Mouse (Mus musculus): Measurements from ENCODE around the gene Slc16a13. TPM values are rescaled to one million over a fixed set of nuclear protein-coding genes. Genes with fewer than 3 reads are reported as not detected.

Slc16a13 gene
- total RNA-seq (2014; rRNA removed; ENCODE audit: low replicate concordance) (3.1 and 5.5 TPM in 2 replicates), polyA plus RNA-seq (2015; fragmentation: Nextera tagmentation; extraction: Ambion mirVana) (4.4 and 4.5 TPM in 2 replicates)

GRCm38 (mm10) chr11:70220731-70221602 is at the start of gene Slc16a13:
Gene Slc16a13 (minus strand): TSS chr11:70221064.
- peak; percentile 95 for ATAC-seq (ENCODE audit: insufficient read depth, low read depth)
- H3K4me2 ChIP-seq (ENCODE audit: low read depth, low read length): peak within 1 kb of the TSS; percentile 93
- WGBS: under 1% methylated on average over 28 of the region's 28 CpGs
- no peak for TF ChIP-seq CTCF (IDR thresholded peaks at IDR 0.05; ENCODE audit: low read depth)
- no peak for TF ChIP-seq EP300 (IDR thresholded peaks at IDR 0.05; ENCODE audit: low read depth)
- H3K27ac ChIP-seq (ENCODE audit: low read depth): peak within 1 kb of the TSS; percentile 79
- no peaks in the 10 kb centered on the region for H3K9me3 ChIP-seq (replicated peaks; ENCODE audit: control insufficient read depth, low read length)
- DNase-seq (ENCODE audit: low spot score): peak; percentile 94
- peaks cover 13% of the 10 kb centered on the region; the same call in 1 of the 2 replicates for H3K4me1 ChIP-seq (ENCODE audit: control insufficient read depth, insufficient read depth)
- H3K27me3 ChIP-seq (ENCODE audit: control insufficient read depth, insufficient read depth, low read length): peaks cover 14% of the 10 kb centered on the region
- H3K4me3 ChIP-seq (ENCODE audit: low read depth, low read length): peak within 1 kb of the TSS; percentile 48
- H3K9ac ChIP-seq (replicated peaks; ENCODE audit: low read depth, low read length): peak within 1 kb of the TSS; percentile 59
- H3K36me3 ChIP-seq (replicated peaks; ENCODE audit: control insufficient read depth, insufficient read depth, low read length): peaks cover under 1% of the 10 kb centered on the region; the same call in 1 of the 2 replicates

- DNase-seq (ENCODE audit: low spot score) (peak; percentile 75), ATAC-seq (ENCODE audit: insufficient read depth, low read depth) (peak; percentile 82)
- H3K27ac ChIP-seq (ENCODE audit: low read depth): peak overlapping the region; percentile 67
- H3K4me2 ChIP-seq (ENCODE audit: low read depth, low read length): 0 out of 2 replicates have a peak overlapping the region, but pooled peaks have one; percentile 12
- H3K4me1 ChIP-seq (ENCODE audit: control insufficient read depth, insufficient read depth): peaks cover 17% of the 10 kb centered on the region
- H3K36me3 ChIP-seq (replicated peaks; ENCODE audit: control insufficient read depth, insufficient read depth, low read length): no peaks in the 10 kb centered on the region
- no peaks in the 10 kb centered on the region for H3K27me3 ChIP-seq (ENCODE audit: control insufficient read depth, insufficient read depth, low read length)
- no peak overlapping the region for H3K4me3 ChIP-seq (ENCODE audit: low read depth, low read length)
- H3K9me3 ChIP-seq (replicated peaks; ENCODE audit: control insufficient read depth, low read length): no peaks in the 10 kb centered on the region
- H3K9ac ChIP-seq (replicated peaks; ENCODE audit: low read depth, low read length): no peak overlapping the region
- TF ChIP-seq EP300 (IDR thresholded peaks at IDR 0.05; ENCODE audit: low read depth): no peak
- TF ChIP-seq CTCF (IDR thresholded peaks at IDR 0.05; ENCODE audit: low read depth): no peak
- WGBS: 23% methylated on average over 1 of the region's 1 CpGs
These were observed 45.5 kb upstream of the Slc16a13 start for GRCm38 (mm10) chr11:70266405-70266804.

DNA sequence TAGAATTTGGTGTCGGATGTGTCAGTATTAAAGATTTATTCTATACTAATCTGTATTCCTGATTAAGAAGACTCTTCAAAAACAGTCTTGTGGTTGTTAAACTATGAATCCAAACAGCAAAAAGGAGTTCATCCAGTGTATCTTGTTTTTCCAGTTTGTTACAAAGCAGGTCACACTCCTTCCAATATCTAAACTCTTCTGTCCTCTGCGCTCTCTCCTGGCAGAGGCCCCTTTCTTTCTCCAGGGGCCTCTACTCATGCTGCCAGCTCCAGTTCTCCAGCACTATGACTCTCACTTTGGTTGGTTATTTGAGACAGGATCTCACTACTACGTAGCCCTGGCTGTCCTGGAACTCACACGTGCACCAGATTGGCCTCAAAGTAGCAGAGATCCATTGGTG is 45.0 kb upstream of the Slc16a13 start:
- H3K4me2 ChIP-seq (ENCODE audit: low read depth, low read length): no peak overlapping the region
- no peak for TF ChIP-seq CTCF (IDR thresholded peaks at IDR 0.05; ENCODE audit: low read depth)
- no peak for TF ChIP-seq EP300 (IDR thresholded peaks at IDR 0.05; ENCODE audit: low read depth)
- no peaks in the 10 kb centered on the region for H3K27me3 ChIP-seq (ENCODE audit: control insufficient read depth, insufficient read depth, low read length)
- no peak for DNase-seq (ENCODE audit: low spot score)
- no peaks in the 10 kb centered on the region for H3K36me3 ChIP-seq (replicated peaks; ENCODE audit: control insufficient read depth, insufficient read depth, low read length)
- H3K4me3 ChIP-seq (ENCODE audit: low read depth, low read length): no peak overlapping the region
- peaks cover 17% of the 10 kb centered on the region for H3K4me1 ChIP-seq (ENCODE audit: control insufficient read depth, insufficient read depth)
- no peaks in the 10 kb centered on the region for H3K9me3 ChIP-seq (replicated peaks; ENCODE audit: control insufficient read depth, low read length)
- WGBS: 46% methylated on average over 4 of the region's 4 CpGs
- ATAC-seq (ENCODE audit: insufficient read depth, low read depth): no peak
- peak overlapping the region; percentile 67 for H3K27ac ChIP-seq (ENCODE audit: low read depth)
- H3K9ac ChIP-seq (replicated peaks; ENCODE audit: low read depth, low read length): no peak overlapping the region

GRCm38 (mm10) chr11:70265252-70265651 is 44.4 kb upstream of the Slc16a13 start:
- DNase-seq (ENCODE audit: low spot score) (no peak), ATAC-seq (ENCODE audit: insufficient read depth, low read depth) (no peak)
- no peak overlapping the region for H3K9ac ChIP-seq (replicated peaks; ENCODE audit: low read depth, low read length)
- no peaks in the 10 kb centered on the region for H3K27me3 ChIP-seq (ENCODE audit: control insufficient read depth, insufficient read depth, low read length)
- peaks cover 17% of the 10 kb centered on the region for H3K4me1 ChIP-seq (ENCODE audit: control insufficient read depth, insufficient read depth)
- H3K36me3 ChIP-seq (replicated peaks; ENCODE audit: control insufficient read depth, insufficient read depth, low read length): no peaks in the 10 kb centered on the region
- no peak overlapping the region for H3K4me2 ChIP-seq (ENCODE audit: low read depth, low read length)
- no peak overlapping the region for H3K4me3 ChIP-seq (ENCODE audit: low read depth, low read length)
- H3K27ac ChIP-seq (ENCODE audit: low read depth): peak overlapping the region; percentile 67; the same call in 1 of the 2 replicates
- H3K9me3 ChIP-seq (replicated peaks; ENCODE audit: control insufficient read depth, low read length): no peaks in the 10 kb centered on the region
- TF ChIP-seq CTCF (IDR thresholded peaks at IDR 0.05; ENCODE audit: low read depth) (no peak), EP300 (IDR thresholded peaks at IDR 0.05; ENCODE audit: low read depth) (no peak)
- WGBS: 33% methylated on average over 3 of the region's 3 CpGs

DNA sequence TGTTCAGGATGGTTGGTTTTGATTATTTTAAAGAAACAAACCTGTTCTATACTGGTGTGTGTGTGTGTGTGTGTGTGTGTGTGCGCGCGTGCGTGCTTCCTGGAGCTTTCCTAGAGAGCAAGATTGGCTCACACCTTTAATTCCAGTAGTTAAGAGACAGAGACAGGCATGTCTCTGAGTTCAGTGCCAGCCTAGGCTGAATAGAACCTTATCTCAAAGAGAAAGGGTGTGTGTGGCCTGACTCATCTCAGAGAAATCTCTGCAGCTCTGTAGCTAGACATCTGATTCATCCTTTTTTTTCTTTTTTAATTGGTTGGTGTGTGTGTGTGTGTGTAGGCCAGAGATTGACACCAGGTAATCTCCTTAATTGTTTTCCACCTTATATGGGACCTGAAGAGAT is 38.2 kb upstream of the Slc16a13 start:
- Histone ChIP-seq H3K9me3 (replicated peaks; ENCODE audit: control insufficient read depth, low read length) (no peaks in the 10 kb centered on the region), H3K36me3 (replicated peaks; ENCODE audit: control insufficient read depth, insufficient read depth, low read length) (no peaks in the 10 kb centered on the region), H3K4me3 (ENCODE audit: low read depth, low read length) (no peak overlapping the region), H3K9ac (replicated peaks; ENCODE audit: low read depth, low read length) (no peak overlapping the region), H3K27me3 (ENCODE audit: control insufficient read depth, insufficient read depth, low read length) (peaks cover 16% of the 10 kb centered on the region), H3K27ac (ENCODE audit: low read depth) (no peak overlapping the region), H3K4me1 (ENCODE audit: control insufficient read depth, insufficient read depth) (no peaks in the 10 kb centered on the region), H3K4me2 (ENCODE audit: low read depth, low read length) (no peak overlapping the region)
- 89% methylated on average over 4 of the region's 4 CpGs for WGBS
- ATAC-seq (ENCODE audit: insufficient read depth, low read depth) (no peak), DNase-seq (ENCODE audit: low spot score) (no peak)
- no peak for TF ChIP-seq EP300 (IDR thresholded peaks at IDR 0.05; ENCODE audit: low read depth)
- TF ChIP-seq CTCF (IDR thresholded peaks at IDR 0.05; ENCODE audit: low read depth): no peak

Measured in heart, postnatal 0 days (tissue).